Mouse (Mus musculus): ENCODE results near the gene Gm11397.
"Not testable (repeated sequence)": the region's sequence is repeated elsewhere in the genome, so short reads cannot be mapped to it uniquely, and the experiment has no call there.

Gm11397 gene

DNA sequence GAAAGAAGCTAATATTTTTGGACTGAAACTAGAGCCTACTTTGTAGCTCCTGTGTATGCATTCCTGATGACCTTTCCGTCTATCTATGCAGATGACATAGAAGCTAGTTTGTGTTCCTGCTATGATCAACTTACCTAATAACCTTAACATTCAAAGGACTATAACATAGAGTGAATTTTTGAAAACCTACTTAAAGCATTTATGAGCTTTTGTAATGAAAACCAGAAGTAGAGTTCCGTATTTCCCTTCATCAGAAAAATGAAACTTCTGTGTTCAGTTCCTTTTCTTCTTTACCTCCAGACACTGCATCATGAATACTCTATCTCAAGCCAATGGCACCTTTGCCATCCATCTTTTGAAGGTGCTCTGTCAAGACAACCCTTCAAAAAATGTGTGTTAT, at the start of gene Gm11397:
Gene Gm11397 (plus strand): TSS at position 301 of the 400 bp plus-strand sequence.
- not testable (repeated sequence) for DNase-seq

DNA sequence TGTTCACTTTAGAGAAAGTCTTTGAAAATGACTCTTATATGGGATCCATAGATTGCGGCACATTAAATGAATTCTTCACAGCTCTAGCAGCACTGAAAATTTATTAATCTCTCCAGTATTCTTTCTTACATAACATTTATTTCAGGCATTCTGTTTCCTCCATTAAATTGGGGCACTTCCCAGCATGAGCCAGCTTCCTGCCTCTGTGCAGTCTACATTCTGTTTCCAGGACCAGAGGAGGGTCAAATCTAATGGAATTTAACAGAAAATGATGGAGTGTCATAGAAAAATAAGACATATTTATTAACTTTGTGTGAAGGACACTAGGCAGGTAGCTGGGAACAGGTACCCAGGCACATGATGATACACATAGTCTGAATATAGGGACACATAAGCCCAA, 38.9 kb upstream of the Gm11397 start:
- not testable (repeated sequence) for DNase-seq

DNA sequence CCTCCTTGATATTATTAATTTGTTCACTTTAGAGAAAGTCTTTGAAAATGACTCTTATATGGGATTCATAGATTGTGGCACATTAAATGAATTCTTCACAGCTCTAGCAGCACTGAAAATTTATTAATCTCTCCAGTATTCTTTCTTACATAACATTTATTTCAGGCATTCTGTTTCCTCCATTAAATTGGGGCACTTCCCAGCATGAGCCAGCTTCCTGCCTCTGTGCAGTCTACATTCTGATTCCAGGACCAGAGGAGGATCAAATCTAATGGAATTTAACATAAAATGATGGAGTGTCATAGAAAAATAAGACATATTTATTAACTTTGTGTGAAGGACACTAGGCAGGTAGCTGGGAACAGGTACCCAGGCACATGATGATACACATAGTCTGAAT, 37.2 kb downstream of the Gm11397 start:
- DNase-seq, result not testable (repeated sequence)
